Mouse (Mus musculus) hindbrain, embryonic 14.5 days (tissue): ENCODE results near the gene Opalin. TPM values are rescaled to one million over a fixed set of nuclear protein-coding genes. Genes with fewer than 3 reads are reported as not detected.

ENCODE experiments used
- polyA plus RNA-seq: library from polyadenylated mRNA; unstranded; fragments of >200 nt; fragmentation: Nextera tagmentation; extraction: Ambion mirVana; gene quantifications from 2 replicates; pipeline ENCODE4 v1.2.1, GENCODE M21; 2014

Opalin gene
- polyA plus RNA-seq, 1 experiment from 2014 or later = not detected

Other genes starting within 250 kb of the Opalin start
- 11.7 and 13.3 TPM in 2 replicates for gene Ccnj, start 245.8 kb downstream of the Opalin start, polyA plus RNA-seq
- 8.3 and 9.8 TPM in 2 replicates for gene Zfp518a, start 182.4 kb downstream of the Opalin start, polyA plus RNA-seq
- gene Blnk, start 82.6 kb downstream of the Opalin start, polyA plus RNA-seq = 0.32 and 0.98 TPM in 2 replicates
- gene Dntt, start 47.8 kb downstream of the Opalin start, polyA plus RNA-seq = 0.13 and 0.21 TPM in 2 replicates
- gene Tll2, start 129.7 kb upstream of the Opalin start, polyA plus RNA-seq = 0.59 and 1.3 TPM in 2 replicates
- 111 and 130 TPM in 2 replicates for gene Tm9sf3, start 186.9 kb upstream of the Opalin start, polyA plus RNA-seq